Mouse (Mus musculus): Measurements from ENCODE around the gene Fgfr2. TPM values are rescaled to one million over a fixed set of nuclear protein-coding genes. Genes with fewer than 3 reads are reported as not detected.

Gene Fgfr2
- total RNA-seq, 1 experiment = 37.5 TPM

GRCm38 (mm10) chr7:132736099-132736862 lies 386.9 kb downstream of the Fgfr2 start:
- no peaks in the 10 kb centered on the region for H3K36me3 ChIP-seq (ENCODE audit: control insufficient read depth, insufficient read depth, low read length, poor library complexity, severe bottlenecking)

GRCm38 (mm10) chr7:132735145-132735544 lies 388.0 kb downstream of the Fgfr2 start:
- Histone ChIP-seq H3K9ac (ENCODE audit: insufficient read depth, low read depth, low read length, poor library complexity, severe bottlenecking) (no peak overlapping the region), H3K27ac (ENCODE audit: insufficient read depth, low read depth, low read length, poor library complexity, severe bottlenecking) (peak overlapping the region; percentile 78; the same call in 1 of the 2 replicates), H3K36me3 (ENCODE audit: control insufficient read depth, insufficient read depth, low read length, poor library complexity, severe bottlenecking) (no peaks in the 10 kb centered on the region), H3K4me1 (ENCODE audit: control insufficient read depth in 2 of 2, insufficient read depth in 2 of 2, low read length in 2 of 2, poor library complexity in 1 of 2) (peaks cover 7 to 24% of the 10 kb centered on the region in 2 experiments; a peak in 3 of 4 replicates), H3K9me3 (ENCODE audit: control insufficient read depth, insufficient read depth, low read depth, low read length) (no peaks in the 10 kb centered on the region), H3K4me3 (ENCODE audit: insufficient read depth in 1 of 2, low read depth in 1 of 2, low read length in 2 of 2, poor library complexity in 1 of 2, severe bottlenecking in 1 of 2) (no peak overlapping the region)
- no peak for TF ChIP-seq CHD2 (IDR thresholded peaks at IDR 0.05; ENCODE audit: low read depth, low read length)
- no peak for TF ChIP-seq ZC3H11A (IDR thresholded peaks at IDR 0.05; ENCODE audit: borderline replicate concordance, low read depth, low read length)
- no peak for TF ChIP-seq ZNF384 (IDR thresholded peaks at IDR 0.05; ENCODE audit: low read depth, low read length)
- no peak for TF ChIP-seq HCFC1 (IDR thresholded peaks at IDR 0.05; ENCODE audit: borderline replicate concordance, insufficient read depth, low read length)
- no peak for TF ChIP-seq MAFK (IDR thresholded peaks at IDR 0.05; ENCODE audit: insufficient read depth, low read depth, low read length)
- peak; percentile 92 for DNase-seq (ENCODE audit: low read depth, low spot score)
- in situ Hi-C loops (cut with MboI; ENCODE audit: low sequenced_read_pairs in 2 of 2, unreplicated experiment in 2 of 2) = no loop called here

More at GRCm38 (mm10) chr7:132736099-132736862, 386.9 kb downstream of the Fgfr2 start:
- H3K27ac ChIP-seq (ENCODE audit: insufficient read depth, low read depth, low read length, poor library complexity, severe bottlenecking) = peak overlapping the region; percentile 78
- in situ Hi-C loops (cut with MboI; ENCODE audit: low sequenced_read_pairs in 2 of 2, unreplicated experiment in 2 of 2) = no loop called here
- peak overlapping the region; percentile 20 to 45 for H3K4me3 ChIP-seq (ENCODE audit: insufficient read depth in 1 of 2, low read depth in 1 of 2, low read length in 2 of 2, poor library complexity in 1 of 2, severe bottlenecking in 1 of 2)
- H3K4me1 ChIP-seq (ENCODE audit: control insufficient read depth in 2 of 2, insufficient read depth in 2 of 2, low read length in 2 of 2, poor library complexity in 1 of 2) = peaks cover 7 to 25% of the 10 kb centered on the region in 2 experiments; a peak in 3 of 4 replicates
- peak; percentile 93 for TF ChIP-seq MAFK (IDR thresholded peaks at IDR 0.05; ENCODE audit: insufficient read depth, low read depth, low read length)
- TF ChIP-seq CHD2 (IDR thresholded peaks at IDR 0.05; ENCODE audit: low read depth, low read length) = no peak
- no peaks in the 10 kb centered on the region for H3K9me3 ChIP-seq (ENCODE audit: control insufficient read depth, insufficient read depth, low read depth, low read length)
- H3K9ac ChIP-seq (ENCODE audit: insufficient read depth, low read depth, low read length, poor library complexity, severe bottlenecking) = peak overlapping the region; percentile 6; the same call in 1 of the 2 replicates
- peak; percentile 60 for DNase-seq (ENCODE audit: low read depth, low spot score)

GRCm38 (mm10) chr7:132734222-132734621 lies 388.9 kb downstream of the Fgfr2 start:
- Histone ChIP-seq H3K4me3 (ENCODE audit: insufficient read depth in 1 of 2, low read depth in 1 of 2, low read length in 2 of 2, poor library complexity in 1 of 2, severe bottlenecking in 1 of 2) (no peak overlapping the region), H3K36me3 (ENCODE audit: control insufficient read depth, insufficient read depth, low read length, poor library complexity, severe bottlenecking) (no peaks in the 10 kb centered on the region), H3K9ac (ENCODE audit: insufficient read depth, low read depth, low read length, poor library complexity, severe bottlenecking) (no peak overlapping the region), H3K27ac (ENCODE audit: insufficient read depth, low read depth, low read length, poor library complexity, severe bottlenecking) (no peak overlapping the region), H3K9me3 (ENCODE audit: control insufficient read depth, insufficient read depth, low read depth, low read length) (no peaks in the 10 kb centered on the region), H3K4me1 (ENCODE audit: control insufficient read depth in 2 of 2, insufficient read depth in 2 of 2, low read length in 2 of 2, poor library complexity in 1 of 2) (peaks cover 11 to 26% of the 10 kb centered on the region in 2 experiments; a peak in 3 of 4 replicates)
- DNase-seq (ENCODE audit: low read depth, low spot score) = no peak
- TF ChIP-seq MAFK (IDR thresholded peaks at IDR 0.05; ENCODE audit: insufficient read depth, low read depth, low read length) (no peak), CHD2 (IDR thresholded peaks at IDR 0.05; ENCODE audit: low read depth, low read length) (no peak), ZC3H11A (IDR thresholded peaks at IDR 0.05; ENCODE audit: borderline replicate concordance, low read depth, low read length) (no peak), ZNF384 (IDR thresholded peaks at IDR 0.05; ENCODE audit: low read depth, low read length) (no peak), HCFC1 (IDR thresholded peaks at IDR 0.05; ENCODE audit: borderline replicate concordance, insufficient read depth, low read length) (no peak)
- in situ Hi-C loops (cut with MboI; ENCODE audit: low sequenced_read_pairs in 2 of 2, unreplicated experiment in 2 of 2) = no loop called here

- H3K27ac ChIP-seq (ENCODE audit: insufficient read depth, low read depth, low read length, poor library complexity, severe bottlenecking) = no peak overlapping the region
- DNase-seq (ENCODE audit: low read depth, low spot score) = no peak
- H3K9ac ChIP-seq (ENCODE audit: insufficient read depth, low read depth, low read length, poor library complexity, severe bottlenecking) = no peak overlapping the region
- in situ Hi-C loops (cut with MboI; ENCODE audit: low sequenced_read_pairs in 2 of 2, unreplicated experiment in 2 of 2) = no loop called here
- no peaks in the 10 kb centered on the region for H3K36me3 ChIP-seq (ENCODE audit: control insufficient read depth, insufficient read depth, low read length, poor library complexity, severe bottlenecking)
- H3K9me3 ChIP-seq (ENCODE audit: control insufficient read depth, insufficient read depth, low read depth, low read length) = no peaks in the 10 kb centered on the region
- H3K4me3 ChIP-seq (ENCODE audit: insufficient read depth in 1 of 2, low read depth in 1 of 2, low read length in 2 of 2, poor library complexity in 1 of 2, severe bottlenecking in 1 of 2) = no peak overlapping the region
- H3K4me1 ChIP-seq (ENCODE audit: control insufficient read depth in 2 of 2, insufficient read depth in 2 of 2, low read length in 2 of 2, poor library complexity in 1 of 2) = peaks cover 13 to 26% of the 10 kb centered on the region in 2 experiments; a peak in 3 of 4 replicates
- TF ChIP-seq CHD2 (IDR thresholded peaks at IDR 0.05; ENCODE audit: low read depth, low read length) (no peak), MAFK (IDR thresholded peaks at IDR 0.05; ENCODE audit: insufficient read depth, low read depth, low read length) (no peak), HCFC1 (IDR thresholded peaks at IDR 0.05; ENCODE audit: borderline replicate concordance, insufficient read depth, low read length) (no peak), ZNF384 (IDR thresholded peaks at IDR 0.05; ENCODE audit: low read depth, low read length) (no peak), ZC3H11A (IDR thresholded peaks at IDR 0.05; ENCODE audit: borderline replicate concordance, low read depth, low read length) (no peak)
Observed at GRCm38 (mm10) chr7:132733521-132733920, 389.6 kb downstream of the Fgfr2 start.
